Mouse (Mus musculus) heart, adult 2 months (tissue): ENCODE data around the gene Twsg1. TPM values are rescaled to one million over a fixed set of nuclear protein-coding genes. Genes with fewer than 3 reads are reported as not detected.
"Not testable (repeated sequence)": the region's sequence is repeated elsewhere in the genome, so short reads cannot be mapped to it uniquely, and the experiment has no call there.

Source experiments
- DNase-seq, 2 experiments: peaks; one replicate each; pipeline ENCODE4 v3.0.0; 2021
- H3K27ac ChIP-seq: fragments of 200-600 bp; 2 replicates; pipeline ENCODE4 v1.8.1; 2022
- H3K27me3 ChIP-seq: fragments of 200-500 bp; 2 replicates; pipeline ENCODE4 v1.6.1; 2012; ENCODE audit warnings: mild to moderate bottlenecking, low read length, inconsistent platforms, mixed read lengths; ENCODE audit not compliant: control insufficient read depth, insufficient read depth
- H3K36me3 ChIP-seq: fragments of 200-500 bp; 2 replicates; pipeline ENCODE4 v1.6.1; 2012; ENCODE audit warnings: low read length, inconsistent platforms; ENCODE audit not compliant: control insufficient read depth, insufficient read depth
- H3K4me1 ChIP-seq: fragments of 200-500 bp; 2 replicates; pipeline ENCODE4 v1.6.1; 2011; ENCODE audit warnings: low read length; ENCODE audit not compliant: control insufficient read depth, insufficient read depth
- H3K4me3 ChIP-seq: fragments of 200-600 bp; 2 replicates; pipeline ENCODE4 v1.8.1; 2022
- H3K79me2 ChIP-seq: fragments of 200-500 bp; replicated peaks from 2 replicates; pipeline ENCODE4 v1.6.1; 2012; ENCODE audit warnings: mild to moderate bottlenecking, inconsistent platforms, low read length, moderate library complexity, mixed read lengths; ENCODE audit not compliant: control insufficient read depth, insufficient read depth
- H3K9ac ChIP-seq: fragments of 200-500 bp; 2 replicates; pipeline ENCODE4 v1.6.1; 2012; ENCODE audit warnings: low read depth, mild to moderate bottlenecking, control low read depth, inconsistent platforms, low read length, mixed read lengths
- CTCF ChIP-seq: fragments of 200-600 bp; IDR thresholded peaks from 2 replicates; pipeline ENCODE4 v1.8.1; 2022; ENCODE audit warnings: antibody characterized with exemption, mild to moderate bottlenecking, moderate library complexity
- EP300 ChIP-seq: fragments of 200-500 bp; IDR thresholded peaks from 2 replicates; pipeline ENCODE4 v1.6.1; 2011; ENCODE audit warnings: low read depth, low read length, control low read depth; ENCODE audit not compliant: insufficient read depth
- POLR2A ChIP-seq: fragments of 200-500 bp; IDR thresholded peaks from 2 replicates; pipeline ENCODE4 v1.6.1; 2011; ENCODE audit warnings: mild to moderate bottlenecking, low read depth, low read length, control low read depth; ENCODE audit not compliant: insufficient read depth
- WGBS: fragments of 180-500 bp; shearing (Covaris S2); methylation state at CpG from one replicate; pipeline ENCODE4 v1.1.7; 2018; 5-methylcytosine and 5-hydroxymethylcytosine counted together
- intact Hi-C: fragments of 180-260 bp; cut with DNase I; formaldehyde crosslinking; loops from one replicate; pipeline ENCODE4 v1.15.1; 2025
- long read RNA-seq: library from polyadenylated mRNA; stranded (forward); transcript quantifications from one replicate; pipeline ENCODE4 v2.0.0, GENCODE M21; 2021
- polyA plus RNA-seq: library from polyadenylated mRNA; depleted of rRNA; stranded (reverse); fragments of >200 nt; gene quantifications from 2 replicates; pipeline ENCODE4 v1.2.3, GENCODE M21; 2012; rRNA removed
- total RNA-seq, 2 experiments: library from RNA; stranded (reverse); gene quantifications; 2 replicates each; pipeline ENCODE4 v1.2.3; 2021

Twsg1 gene
- total RNA-seq (10 to 100 TPM; 76.1 to 79.0 TPM), polyA plus RNA-seq (41.7 and 83.0 TPM in 2 replicates)
- long read RNA-seq, full-length matches to known transcripts, result 72 of 90 reads
- long read RNA-seq, partial matches to known transcripts, result 0 of 90 reads
- long read RNA-seq, other reads (novel, unspliced or antisense), result 18 of 90 reads

GRCm38 (mm10) chr17:65950622-65951404 is at the start of gene Twsg1:
Twsg1 (minus strand) TSS chr17:65951226.
- Histone ChIP-seq H3K27me3 (no peaks in the 10 kb centered on the region), H3K27ac (peak within 1 kb of the TSS; percentile 93), H3K4me1 (peaks cover 3% of the 10 kb centered on the region), H3K9ac (peak within 1 kb of the TSS; percentile 98), H3K36me3 (peaks cover 7% of the 10 kb centered on the region; the same call in 1 of the 2 replicates), H3K79me2 (0 out of 2 replicates have a peak, but pooled peaks cover 6% of the 10 kb centered on the region), H3K4me3 (peak within 1 kb of the TSS; percentile 88)
- intact Hi-C loops, result loop anchor here (5.0 to 10.0 kb wide), 4 partner anchors 34 to 246 kb away; no protein-coding TSS in a partner anchor
- DNase-seq, result peak; percentile 97 to 98
- TF ChIP-seq EP300, result peak; percentile 50; the same call in 1 of the 2 replicates
- peak; percentile 23; the same call in 1 of the 2 replicates for TF ChIP-seq POLR2A
- TF ChIP-seq CTCF, result peak; percentile 88
- under 1% methylated on average over 87 of the region's 87 CpGs for WGBS

- intact Hi-C loops, result no loop called here
- 96% methylated on average over 3 of the region's 3 CpGs for WGBS
- no peak for TF ChIP-seq POLR2A
- no peak for TF ChIP-seq EP300
- no peak for TF ChIP-seq CTCF
These were observed 37.3 kb upstream of the Twsg1 start for GRCm38 (mm10) chr17:65988151-65988820.

GRCm38 (mm10) chr17:65976720-65977119 is 25.7 kb upstream of the Twsg1 start:
- H3K27ac ChIP-seq, DNase-seq, intact Hi-C loops, H3K9ac ChIP-seq, H3K79me2 ChIP-seq, H3K36me3 ChIP-seq, H3K4me1 ChIP-seq, H3K4me3 ChIP-seq, H3K27me3 ChIP-seq: not testable (repeated sequence)

More at GRCm38 (mm10) chr17:65988151-65988820, 37.3 kb upstream of the Twsg1 start:
- DNase-seq, result no peak
- H3K27ac ChIP-seq, result no peak overlapping the region
- H3K27me3 ChIP-seq, result no peaks in the 10 kb centered on the region
- H3K36me3 ChIP-seq, result no peaks in the 10 kb centered on the region
- H3K4me3 ChIP-seq, result no peak overlapping the region
- no peak overlapping the region for H3K9ac ChIP-seq
- H3K4me1 ChIP-seq, result no peaks in the 10 kb centered on the region
- no peaks in the 10 kb centered on the region for H3K79me2 ChIP-seq

GRCm38 (mm10) chr17:65967751-65968150 is 16.7 kb upstream of the Twsg1 start:
- no peak for DNase-seq
- H3K4me3 ChIP-seq, result no peak overlapping the region
- intact Hi-C loops, result no loop called here
- H3K36me3 ChIP-seq, result no peaks in the 10 kb centered on the region
- H3K27ac ChIP-seq, result no peak overlapping the region
- H3K27me3 ChIP-seq, result no peaks in the 10 kb centered on the region
- H3K79me2 ChIP-seq, result no peaks in the 10 kb centered on the region
- TF ChIP-seq EP300 (no peak), CTCF (no peak), POLR2A (no peak)
- 73% methylated on average over 11 of the region's 11 CpGs for WGBS
- H3K4me1 ChIP-seq, result no peaks in the 10 kb centered on the region; the same call in 1 of the 2 replicates
- H3K9ac ChIP-seq, result no peak overlapping the region

GRCm38 (mm10) chr17:65962263-65962662 is 11.2 kb upstream of the Twsg1 start:
- 96% methylated on average over 2 of the region's 2 CpGs for WGBS
- TF ChIP-seq CTCF (peak; percentile 56), POLR2A (no peak), EP300 (no peak)

More at GRCm38 (mm10) chr17:65962263-65962662, 11.2 kb upstream of the Twsg1 start:
- no peak overlapping the region for H3K27ac ChIP-seq
- peaks cover 1% of the 10 kb centered on the region; the same call in 1 of the 2 replicates for H3K4me1 ChIP-seq
- no peak for DNase-seq
- intact Hi-C loops, result loop anchor here (2.0 kb wide), 1 partner anchor 91 kb away; no protein-coding TSS in a partner anchor
- no peak overlapping the region for H3K9ac ChIP-seq
- H3K27me3 ChIP-seq, result no peaks in the 10 kb centered on the region
- H3K4me3 ChIP-seq, result no peak overlapping the region
- no peaks in the 10 kb centered on the region for H3K36me3 ChIP-seq
- no peaks in the 10 kb centered on the region for H3K79me2 ChIP-seq
